Mouse (Mus musculus) hindbrain, embryonic 13.5 days (tissue): Measurements from ENCODE around the gene Pyy. TPM values are rescaled to one million over a fixed set of nuclear protein-coding genes. Genes with fewer than 3 reads are reported as not detected.

Source experiments
- ATAC-seq: fragments of 200-750 bp; cut with Nextera tagmentation; 2 replicates; pipeline ENCODE4 v1.8.0; 2017; ENCODE audit warnings: moderate TSS enrichment; ENCODE audit not compliant: low FRiP score
- H3K27ac ChIP-seq: fragments of 300-500 bp; sonication (generic); 2 replicates; pipeline ENCODE4 v1.5.1; 2015; ENCODE audit warnings: inconsistent platforms, mild to moderate bottlenecking, moderate library complexity
- H3K27me3 ChIP-seq: fragments of 300-500 bp; sonication (generic); 2 replicates; pipeline ENCODE4 v1.6.1; 2015; ENCODE audit warnings: mild to moderate bottlenecking, inconsistent platforms
- H3K36me3 ChIP-seq: fragments of 300-500 bp; sonication (generic); 2 replicates; pipeline ENCODE4 v1.6.1; 2015; ENCODE audit warnings: mild to moderate bottlenecking, inconsistent platforms
- H3K4me1 ChIP-seq: fragments of 300-500 bp; sonication (generic); replicated peaks from 2 replicates; pipeline ENCODE4 v1.6.1; 2015; ENCODE audit warnings: inconsistent platforms
- H3K4me2 ChIP-seq: fragments of 300-500 bp; sonication (generic); 2 replicates; pipeline ENCODE4 v1.6.1; 2015; ENCODE audit warnings: inconsistent platforms, mild to moderate bottlenecking, moderate library complexity
- H3K4me3 ChIP-seq: fragments of 300-500 bp; sonication (generic); 2 replicates; pipeline ENCODE4 v1.5.1; 2015; ENCODE audit warnings: mild to moderate bottlenecking, inconsistent platforms
- H3K9ac ChIP-seq: fragments of 300-500 bp; sonication (generic); 2 replicates; pipeline ENCODE4 v1.6.1; 2015; ENCODE audit warnings: mild to moderate bottlenecking, inconsistent platforms
- H3K9me3 ChIP-seq: fragments of 300-500 bp; sonication (generic); 2 replicates; pipeline ENCODE4 v1.6.1; 2016; ENCODE audit warnings: inconsistent platforms
- WGBS: fragments of 180-500 bp; shearing (Covaris S2); methylation state at CpG from one replicate; pipeline ENCODE4 v1.1.7; 2015; 5-methylcytosine and 5-hydroxymethylcytosine counted together
- polyA plus RNA-seq: library from polyadenylated mRNA; unstranded; fragments of >200 nt; fragmentation: Nextera tagmentation; extraction: Ambion mirVana; gene quantifications from 2 replicates; pipeline ENCODE4 v1.2.1, GENCODE M21; 2015

The Pyy gene
- polyA plus RNA-seq: 3.3 and 7.5 TPM in 2 replicates

- Histone ChIP-seq H3K9me3 (no peaks in the 10 kb centered on the region), H3K9ac (no peak within 1 kb of the TSS), H3K27me3 (peaks cover 85% of the 10 kb centered on the region), H3K4me3 (no peak within 1 kb of the TSS), H3K4me1 (peaks cover 5% of the 10 kb centered on the region), H3K4me2 (peak within 1 kb of the TSS; percentile 29), H3K27ac (no peak within 1 kb of the TSS), H3K36me3 (no peaks in the 10 kb centered on the region)
- no peak for ATAC-seq
- 14% methylated on average over 9 of the region's 9 CpGs for WGBS
Measured at GRCm38 (mm10) chr11:102107732-102108131, at the start of gene Pyy. Gene Pyy, minus strand, starts transcription at chr11:102107832.

- WGBS: 3% methylated on average over 1 of the region's 1 CpGs
- H3K27ac ChIP-seq: no peak overlapping the region
- peaks cover 28% of the 10 kb centered on the region for H3K36me3 ChIP-seq
- no peak for ATAC-seq
- H3K4me3 ChIP-seq: no peak overlapping the region
- no peaks in the 10 kb centered on the region for H3K27me3 ChIP-seq
- peaks cover 10% of the 10 kb centered on the region for H3K4me1 ChIP-seq
- no peaks in the 10 kb centered on the region for H3K9me3 ChIP-seq
- no peak overlapping the region for H3K4me2 ChIP-seq
- no peak overlapping the region for H3K9ac ChIP-seq
Measured at GRCm38 (mm10) chr11:102156786-102157089, 49.1 kb upstream of the Pyy start.

- peak within 1 kb of the TSS; percentile 59 for H3K4me3 ChIP-seq
- H3K27ac ChIP-seq: peak within 1 kb of the TSS; percentile 88
- peak within 1 kb of the TSS; percentile 82 for H3K9ac ChIP-seq
- WGBS: under 1% methylated on average over 37 of the region's 37 CpGs
- H3K4me1 ChIP-seq: peaks cover 10% of the 10 kb centered on the region
- peaks cover 23% of the 10 kb centered on the region for H3K36me3 ChIP-seq
- H3K4me2 ChIP-seq: peak within 1 kb of the TSS; percentile 81
- peak; percentile 92 for ATAC-seq
- no peaks in the 10 kb centered on the region for H3K27me3 ChIP-seq
- no peaks in the 10 kb centered on the region for H3K9me3 ChIP-seq
Measured at GRCm38 (mm10) chr11:102156039-102156785, 48.6 kb upstream of the Pyy start, which contains the start of gene Tmem101. Gene Tmem101, minus strand, starts transcription at chr11:102156404.

GRCm38 (mm10) chr11:102147213-102147989 is 39.8 kb upstream of the Pyy start:
- H3K4me2 ChIP-seq: no peak overlapping the region
- no peak overlapping the region for H3K4me3 ChIP-seq
- WGBS: 14% methylated on average over 34 of the region's 34 CpGs

GRCm38 (mm10) chr11:102146531-102146930 is 38.9 kb upstream of the Pyy start:
- WGBS: 11% methylated on average over 17 of the region's 17 CpGs
- Histone ChIP-seq H3K4me2 (no peak overlapping the region), H3K36me3 (no peaks in the 10 kb centered on the region), H3K4me3 (no peak overlapping the region), H3K27ac (no peak overlapping the region), H3K27me3 (peaks cover 78% of the 10 kb centered on the region), H3K9me3 (no peaks in the 10 kb centered on the region), H3K9ac (no peak overlapping the region), H3K4me1 (peaks cover 24% of the 10 kb centered on the region)
- no peak for ATAC-seq

More at GRCm38 (mm10) chr11:102147213-102147989, 39.8 kb upstream of the Pyy start:
- no peaks in the 10 kb centered on the region for H3K9me3 ChIP-seq
- H3K27me3 ChIP-seq: peaks cover 74% of the 10 kb centered on the region
- no peak overlapping the region for H3K27ac ChIP-seq
- H3K4me1 ChIP-seq: peaks cover 24% of the 10 kb centered on the region
- peaks cover 3% of the 10 kb centered on the region for H3K36me3 ChIP-seq
- no peak overlapping the region for H3K9ac ChIP-seq
- ATAC-seq: no peak

- peaks cover 78% of the 10 kb centered on the region for H3K27me3 ChIP-seq
- no peaks in the 10 kb centered on the region for H3K9me3 ChIP-seq
- peak overlapping the region; percentile 30 for H3K4me3 ChIP-seq
- H3K9ac ChIP-seq: no peak overlapping the region
- 0 out of 2 replicates have a peak overlapping the region, but pooled peaks have one; percentile 44 for H3K4me2 ChIP-seq
- no peak overlapping the region for H3K27ac ChIP-seq
- 4% methylated on average over 16 of the region's 16 CpGs for WGBS
- no peak for ATAC-seq
- H3K4me1 ChIP-seq: peaks cover 24% of the 10 kb centered on the region
- H3K36me3 ChIP-seq: no peaks in the 10 kb centered on the region
Measured at GRCm38 (mm10) chr11:102146005-102146404, 38.4 kb upstream of the Pyy start.

GRCm38 (mm10) chr11:102145471-102146001 is 37.9 kb upstream of the Pyy start, which contains the start of gene Nags:
Gene Nags, plus strand, starts transcription at chr11:102145513.
- H3K9ac ChIP-seq: peak within 1 kb of the TSS; percentile 29; the same call in 1 of the 2 replicates
- no peak for ATAC-seq
- H3K27ac ChIP-seq: no peak within 1 kb of the TSS
- H3K36me3 ChIP-seq: no peaks in the 10 kb centered on the region
- 2% methylated on average over 50 of the region's 50 CpGs for WGBS
- peaks cover 78% of the 10 kb centered on the region for H3K27me3 ChIP-seq
- H3K9me3 ChIP-seq: no peaks in the 10 kb centered on the region
- peak within 1 kb of the TSS; percentile 30 for H3K4me3 ChIP-seq
- H3K4me2 ChIP-seq: peak within 1 kb of the TSS; percentile 44
- H3K4me1 ChIP-seq: peaks cover 24% of the 10 kb centered on the region

GRCm38 (mm10) chr11:102144957-102145470 is 37.4 kb upstream of the Pyy start:
- Histone ChIP-seq H3K36me3 (no peaks in the 10 kb centered on the region), H3K27ac (no peak overlapping the region), H3K4me2 (peak overlapping the region; percentile 44), H3K9me3 (no peaks in the 10 kb centered on the region), H3K4me3 (peak overlapping the region; percentile 30; the same call in 1 of the 2 replicates), H3K27me3 (peaks cover 78% of the 10 kb centered on the region), H3K4me1 (peaks cover 24% of the 10 kb centered on the region), H3K9ac (peak overlapping the region; percentile 29; the same call in 1 of the 2 replicates)
- no peak for ATAC-seq
- WGBS: 23% methylated on average over 13 of the region's 13 CpGs

- H3K4me3 ChIP-seq: no peak overlapping the region
- H3K4me2 ChIP-seq: no peak overlapping the region
- no peaks in the 10 kb centered on the region for H3K36me3 ChIP-seq
- H3K4me1 ChIP-seq: peaks cover 23% of the 10 kb centered on the region
- H3K27me3 ChIP-seq: peaks cover 60% of the 10 kb centered on the region
- no peak for ATAC-seq
- no peaks in the 10 kb centered on the region for H3K9me3 ChIP-seq
- 71% methylated on average over 7 of the region's 7 CpGs for WGBS
- no peak overlapping the region for H3K9ac ChIP-seq
- H3K27ac ChIP-seq: no peak overlapping the region
Measured at GRCm38 (mm10) chr11:102142355-102142754, 34.7 kb upstream of the Pyy start.

GRCm38 (mm10) chr11:102140508-102140907 is 32.9 kb upstream of the Pyy start:
- Histone ChIP-seq H3K9ac (no peak overlapping the region), H3K36me3 (no peaks in the 10 kb centered on the region), H3K4me2 (no peak overlapping the region), H3K9me3 (no peaks in the 10 kb centered on the region), H3K27ac (no peak overlapping the region), H3K4me3 (no peak overlapping the region), H3K27me3 (peaks cover 54% of the 10 kb centered on the region), H3K4me1 (peaks cover 8% of the 10 kb centered on the region)
- 6% methylated on average over 5 of the region's 5 CpGs for WGBS
- no peak for ATAC-seq

GRCm38 (mm10) chr11:102138447-102138740 is 30.8 kb upstream of the Pyy start:
- peak overlapping the region; percentile 54 for H3K4me2 ChIP-seq
- no peaks in the 10 kb centered on the region for H3K9me3 ChIP-seq
- peak overlapping the region; percentile 22 for H3K4me3 ChIP-seq
- H3K27ac ChIP-seq: no peak overlapping the region
- 0 out of 2 replicates have a peak overlapping the region, but pooled peaks have one; percentile 51 for H3K9ac ChIP-seq
- H3K4me1 ChIP-seq: peaks cover 17% of the 10 kb centered on the region
- 1% methylated on average over 18 of the region's 18 CpGs for WGBS
- no peaks in the 10 kb centered on the region for H3K36me3 ChIP-seq
- ATAC-seq: peak; percentile 63; the same call in 1 of the 2 replicates
- H3K27me3 ChIP-seq: peaks cover 41% of the 10 kb centered on the region
